7 mouse cellular contexts compared by ENCODE assay signal in genomic region chr7:64287414-64288091, GRCm38 (mm10). TPM values are rescaled to one million over a fixed set of nuclear protein-coding genes. Genes with fewer than 3 reads are reported as not detected.
A peak's percentile ranks its signal among the peaks of the same experiment; 100 is the strongest.
DNase-seq lines count a peak whose midpoint lies in the region; ATAC-seq lines count a peak whose summit lies in the region.

Gene Mtmr10, plus strand, starts transcription at chr7:64287653.

- peak within 1 kb of the TSS; percentile 75 for H3K4me3 ChIP-seq in intestine, embryonic 15.5 days (replicated peaks)
- H3K4me3 ChIP-seq in midbrain, embryonic 10.5 days = peak within 1 kb of the TSS; percentile 88

- H3K27ac ChIP-seq in intestine, embryonic 15.5 days = peak within 1 kb of the TSS; percentile 78
- peak within 1 kb of the TSS; percentile 93 for H3K27ac ChIP-seq in midbrain, embryonic 10.5 days (replicated peaks)

- intact Hi-C loops in gastrocnemius, postnatal 36 days (cut with DNase I) = loop anchor here (5.0 kb wide), 1 partner anchor 105 kb away; no protein-coding TSS in a partner anchor
- intact Hi-C loops in left cerebral cortex, postnatal 25 days (cut with DNase I) = no loop called here

- peak within 1 kb of the TSS; percentile 72 for H3K4me2 ChIP-seq in intestine, embryonic 15.5 days (replicated peaks)

- peak within 1 kb of the TSS; percentile 80 for H3K9ac ChIP-seq in intestine, embryonic 15.5 days

- H3K4me1 ChIP-seq in intestine, embryonic 15.5 days (replicated peaks) = no peaks in the 10 kb centered on the region
- peaks cover 30% of the 10 kb centered on the region for H3K4me1 ChIP-seq in midbrain, embryonic 10.5 days

- peak; percentile 99 for DNase-seq in adrenal gland, adult 2 months
- peak; percentile 94 for DNase-seq in embryo, embryonic 11.5 days (ENCODE audit: low read depth, low spot score)
- peak; percentile 98 to 99 for DNase-seq in gastrocnemius, postnatal 36 days
- DNase-seq in left cerebral cortex, postnatal 25 days (ENCODE audit: low spot score in 2 of 2) = peak; percentile 98
- DNase-seq in midbrain, embryonic 10.5 days (ENCODE audit: low spot score) = peak; percentile 98
- DNase-seq in right cerebral cortex, postnatal 4 days = peak; percentile 99

- under 1% methylated on average over 77 of the region's 77 CpGs for WGBS in intestine, embryonic 15.5 days
- under 1% methylated on average over 77 of the region's 77 CpGs for WGBS in midbrain, embryonic 10.5 days

- H3K27me3 ChIP-seq in intestine, embryonic 15.5 days (replicated peaks) = no peaks in the 10 kb centered on the region
- H3K27me3 ChIP-seq in midbrain, embryonic 10.5 days (ENCODE audit: low read depth, poor library complexity, severe bottlenecking) = no peaks in the 10 kb centered on the region

- ATAC-seq in intestine, embryonic 15.5 days = peak; percentile 99

- no peaks in the 10 kb centered on the region for H3K36me3 ChIP-seq in intestine, embryonic 15.5 days
- peaks cover 12% of the 10 kb centered on the region for H3K36me3 ChIP-seq in midbrain, embryonic 10.5 days

- H3K9me3 ChIP-seq in intestine, embryonic 15.5 days = no peaks in the 10 kb centered on the region
- no peaks in the 10 kb centered on the region for H3K9me3 ChIP-seq in midbrain, embryonic 10.5 days (replicated peaks)

RNA-seq across cellular contexts. Expression of gene Mtmr10, which starts in this region (rescaled TPM):
- 10 to 100 TPM; 27.3 to 29.0 TPM for total RNA-seq in adrenal gland, adult 2 months (2021)
- polyA plus RNA-seq in adrenal gland, adult 2 months (2012; rRNA removed) = 4.2 and 5.2 TPM in 2 replicates
- total RNA-seq in gastrocnemius, postnatal 36 days (2021) = 10 to 100 TPM; 14.3 to 18.9 TPM
- polyA plus RNA-seq in intestine, embryonic 15.5 days (2015; fragmentation: Nextera tagmentation; extraction: Ambion mirVana) = 6.5 and 6.6 TPM in 2 replicates
- 10 to 100 TPM; 17.2 to 19.2 TPM for total RNA-seq in left cerebral cortex, postnatal 25 days (2021)
- 12.5 and 15.3 TPM in 2 replicates for polyA plus RNA-seq in midbrain, embryonic 10.5 days (2016; fragmentation: Nextera tagmentation; extraction: Ambion mirVana)

Comparison
In these comparisons a context has a peak if more than half of its experiments do, and no peak if none do; other contexts are left out.
1. Peak in every context shown above with its lines: DNase-seq, ATAC-seq, H3K4me3 ChIP-seq and H3K27ac ChIP-seq.